Mouse (Mus musculus) testis, adult 2 months (tissue): ENCODE measurements around the gene Gm49325. TPM values are rescaled to one million over a fixed set of nuclear protein-coding genes. Genes with fewer than 3 reads are reported as not detected.

Source experiments
- H3K27ac ChIP-seq: fragments of 200-500 bp; 2 replicates; pipeline ENCODE4 v1.5.1; 2012; ENCODE audit warnings: low read depth, low read length; ENCODE audit not compliant: control insufficient read depth, insufficient read depth
- H3K27me3 ChIP-seq: fragments of 200-500 bp; 2 replicates; pipeline ENCODE4 v1.6.1; 2012; ENCODE audit warnings: mild to moderate bottlenecking, low read length, moderate library complexity; ENCODE audit not compliant: control insufficient read depth, insufficient read depth
- H3K36me3 ChIP-seq: fragments of 200-500 bp; 2 replicates; pipeline ENCODE4 v1.6.1; 2012; ENCODE audit warnings: mild to moderate bottlenecking, low read length; ENCODE audit not compliant: control insufficient read depth, insufficient read depth
- H3K4me1 ChIP-seq: fragments of 200-500 bp; 2 replicates; pipeline ENCODE4 v1.6.1; 2012; ENCODE audit warnings: low read length; ENCODE audit not compliant: control insufficient read depth, insufficient read depth
- H3K4me3 ChIP-seq: fragments of 200-500 bp; 2 replicates; pipeline ENCODE4 v1.5.1; 2012; ENCODE audit warnings: low read depth, mild to moderate bottlenecking, low read length, moderate library complexity, mixed read lengths; ENCODE audit not compliant: control insufficient read depth
- CTCF ChIP-seq: fragments of 200-500 bp; IDR thresholded peaks from 2 replicates; pipeline ENCODE4 v1.5.1; 2012; ENCODE audit warnings: low read depth, mild to moderate bottlenecking, inconsistent platforms, low read length, moderate library complexity; ENCODE audit not compliant: control insufficient read depth, insufficient read depth, insufficient replicate concordance
- POLR2A ChIP-seq: fragments of 200-500 bp; IDR thresholded peaks from 2 replicates; pipeline ENCODE4 v1.6.1; 2012; ENCODE audit warnings: low read depth, mild to moderate bottlenecking, inconsistent platforms, low read length, moderate library complexity; ENCODE audit not compliant: control insufficient read depth
- polyA plus RNA-seq: library from polyadenylated mRNA; depleted of rRNA; stranded (reverse); fragments of >200 nt; gene quantifications from 2 replicates; pipeline ENCODE4 v1.2.3, GENCODE M21; 2012

Gm49325 gene
- polyA plus RNA-seq, 1 experiment, result not detected

GRCm38 (mm10) chr10:77589749-77590148 is 16.2 kb upstream of the Gm49325 start:
- H3K27ac ChIP-seq, result no peak overlapping the region
- no peak for TF ChIP-seq POLR2A
- H3K27me3 ChIP-seq, result no peaks in the 10 kb centered on the region
- no peaks in the 10 kb centered on the region; the same call in none of the 2 replicates for H3K4me1 ChIP-seq
- H3K4me3 ChIP-seq, result no peak overlapping the region
- H3K36me3 ChIP-seq, result no peaks in the 10 kb centered on the region; the same call in none of the 2 replicates

GRCm38 (mm10) chr10:77590812-77591211 is 15.2 kb upstream of the Gm49325 start:
- Histone ChIP-seq H3K4me1 (peaks cover 2% of the 10 kb centered on the region), H3K4me3 (no peak overlapping the region), H3K36me3 (no peaks in the 10 kb centered on the region; the same call in none of the 2 replicates), H3K27me3 (no peaks in the 10 kb centered on the region), H3K27ac (no peak overlapping the region)
- TF ChIP-seq POLR2A (no peak), CTCF (peak; percentile 78; the same call in 1 of the 2 replicates)

- Histone ChIP-seq H3K27me3 (no peaks in the 10 kb centered on the region), H3K4me3 (no peak overlapping the region), H3K4me1 (peaks cover 2% of the 10 kb centered on the region), H3K27ac (no peak overlapping the region), H3K36me3 (no peaks in the 10 kb centered on the region; the same call in none of the 2 replicates)
- TF ChIP-seq POLR2A (no peak), CTCF (no peak)
These were observed 14.5 kb upstream of the Gm49325 start for GRCm38 (mm10) chr10:77591546-77591945.

GRCm38 (mm10) chr10:77596060-77596459 is 9.9 kb upstream of the Gm49325 start:
- no peaks in the 10 kb centered on the region; the same call in none of the 2 replicates for H3K36me3 ChIP-seq

GRCm38 (mm10) chr10:77603021-77603420 is 3.0 kb upstream of the Gm49325 start:
- H3K36me3 ChIP-seq, result no peaks in the 10 kb centered on the region
- no peak overlapping the region for H3K4me3 ChIP-seq
- H3K4me1 ChIP-seq, result peaks cover 24% of the 10 kb centered on the region
- TF ChIP-seq CTCF (no peak), POLR2A (no peak)
- no peak overlapping the region for H3K27ac ChIP-seq
- H3K27me3 ChIP-seq, result no peaks in the 10 kb centered on the region

More at GRCm38 (mm10) chr10:77596060-77596459, 9.9 kb upstream of the Gm49325 start:
- peaks cover 2% of the 10 kb centered on the region for H3K4me1 ChIP-seq
- H3K27me3 ChIP-seq, result no peaks in the 10 kb centered on the region
- H3K4me3 ChIP-seq, result no peak overlapping the region
- TF ChIP-seq POLR2A (no peak), CTCF (no peak)
- H3K27ac ChIP-seq, result no peak overlapping the region

GRCm38 (mm10) chr10:77604111-77604510 is 1.9 kb upstream of the Gm49325 start:
- H3K4me1 ChIP-seq, result peaks cover 24% of the 10 kb centered on the region
- peaks cover 2% of the 10 kb centered on the region; the same call in 1 of the 2 replicates for H3K36me3 ChIP-seq
- H3K27ac ChIP-seq, result no peak overlapping the region
- TF ChIP-seq POLR2A, result no peak
- peak; percentile 61; the same call in 1 of the 2 replicates for TF ChIP-seq CTCF
- no peak overlapping the region for H3K4me3 ChIP-seq
- H3K27me3 ChIP-seq, result no peaks in the 10 kb centered on the region

GRCm38 (mm10) chr10:77604958-77605357 is 1.0 kb upstream of the Gm49325 start:
- peaks cover 24% of the 10 kb centered on the region for H3K4me1 ChIP-seq
- no peak overlapping the region for H3K4me3 ChIP-seq
- H3K27ac ChIP-seq, result peak overlapping the region; percentile 91
- peaks cover 2% of the 10 kb centered on the region; the same call in 1 of the 2 replicates for H3K36me3 ChIP-seq
- TF ChIP-seq POLR2A (no peak), CTCF (no peak)
- H3K27me3 ChIP-seq, result no peaks in the 10 kb centered on the region
